Mouse (Mus musculus): Measurements from ENCODE around the gene Atad1. TPM values are rescaled to one million over a fixed set of nuclear protein-coding genes. Genes with fewer than 3 reads are reported as not detected.
"Not testable (repeated sequence)": the region's sequence is repeated elsewhere in the genome, so short reads cannot be mapped to it uniquely, and the experiment has no call there.

The Atad1 gene
- 10.7 and 12.5 TPM in 2 replicates for polyA plus RNA-seq (2011; ENCODE audit: insufficient read depth, insufficient read length, low replicate concordance, missing spikeins)

GRCm38 (mm10) chr19:32739686-32740085 lies at the start of gene Atad1:
Atad1 (minus strand) TSS chr19:32739786.
- Histone ChIP-seq H3K27ac (ENCODE audit: control insufficient read depth, insufficient read depth, low read depth, low read length, poor library complexity) (no peak within 1 kb of the TSS), H3K4me3 (replicated peaks; ENCODE audit: control insufficient read depth, low read depth, low read length) (no peak within 1 kb of the TSS), H3K4me1 (ENCODE audit: control insufficient read depth, insufficient read depth, low read length) (no peaks in the 10 kb centered on the region)
- no peak for TF ChIP-seq CTCF (IDR thresholded peaks at IDR 0.05; ENCODE audit: control insufficient read depth, insufficient read depth, low read length)
- no peak for TF ChIP-seq POLR2A (IDR thresholded peaks at IDR 0.05; ENCODE audit: borderline replicate concordance, control insufficient read depth, low read depth, low read length)
- 81% methylated on average over 4 of the region's 4 CpGs for WGBS

GRCm38 (mm10) chr19:32788016-32788415 lies 48.4 kb upstream of the Atad1 start:
- not testable (repeated sequence) for H3K4me3 ChIP-seq (replicated peaks; ENCODE audit: control insufficient read depth, low read depth, low read length); H3K27ac ChIP-seq (ENCODE audit: control insufficient read depth, insufficient read depth, low read depth, low read length, poor library complexity); H3K4me1 ChIP-seq (ENCODE audit: control insufficient read depth, insufficient read depth, low read length)
- 68% methylated on average over 3 of the region's 3 CpGs for WGBS

- not testable (repeated sequence) for H3K4me3 ChIP-seq (replicated peaks; ENCODE audit: control insufficient read depth, low read depth, low read length); H3K27ac ChIP-seq (ENCODE audit: control insufficient read depth, insufficient read depth, low read depth, low read length, poor library complexity); H3K4me1 ChIP-seq (ENCODE audit: control insufficient read depth, insufficient read depth, low read length)
- WGBS, result 20% methylated on average over 4 of the region's 4 CpGs
Observed at GRCm38 (mm10) chr19:32787388-32787787, 47.8 kb upstream of the Atad1 start.

- WGBS, result 77% methylated on average over 5 of the region's 5 CpGs
- Histone ChIP-seq H3K27ac (ENCODE audit: control insufficient read depth, insufficient read depth, low read depth, low read length, poor library complexity) (no peak overlapping the region), H3K4me1 (ENCODE audit: control insufficient read depth, insufficient read depth, low read length) (peaks cover 2% of the 10 kb centered on the region), H3K4me3 (replicated peaks; ENCODE audit: control insufficient read depth, low read depth, low read length) (no peak overlapping the region)
- TF ChIP-seq CTCF (IDR thresholded peaks at IDR 0.05; ENCODE audit: control insufficient read depth, insufficient read depth, low read length), result no peak
- TF ChIP-seq POLR2A (IDR thresholded peaks at IDR 0.05; ENCODE audit: borderline replicate concordance, control insufficient read depth, low read depth, low read length), result no peak
Observed at GRCm38 (mm10) chr19:32781305-32782071, 41.9 kb upstream of the Atad1 start.

- Histone ChIP-seq H3K4me3 (replicated peaks; ENCODE audit: control insufficient read depth, low read depth, low read length) (no peak overlapping the region), H3K27ac (ENCODE audit: control insufficient read depth, insufficient read depth, low read depth, low read length, poor library complexity) (no peak overlapping the region), H3K4me1 (ENCODE audit: control insufficient read depth, insufficient read depth, low read length) (no peaks in the 10 kb centered on the region; the same call in 1 of the 2 replicates)
- WGBS, result 22% methylated on average over 3 of the region's 3 CpGs
- no peak for TF ChIP-seq POLR2A (IDR thresholded peaks at IDR 0.05; ENCODE audit: borderline replicate concordance, control insufficient read depth, low read depth, low read length)
- TF ChIP-seq CTCF (IDR thresholded peaks at IDR 0.05; ENCODE audit: control insufficient read depth, insufficient read depth, low read length), result no peak
Observed at GRCm38 (mm10) chr19:32779131-32779530, 39.5 kb upstream of the Atad1 start.

GRCm38 (mm10) chr19:32778411-32778810 lies 38.8 kb upstream of the Atad1 start:
- TF ChIP-seq POLR2A (IDR thresholded peaks at IDR 0.05; ENCODE audit: borderline replicate concordance, control insufficient read depth, low read depth, low read length), result no peak
- H3K27ac ChIP-seq (ENCODE audit: control insufficient read depth, insufficient read depth, low read depth, low read length, poor library complexity), result no peak overlapping the region
- no peaks in the 10 kb centered on the region; the same call in 1 of the 2 replicates for H3K4me1 ChIP-seq (ENCODE audit: control insufficient read depth, insufficient read depth, low read length)
- 31% methylated on average over 2 of the region's 2 CpGs for WGBS
- H3K4me3 ChIP-seq (replicated peaks; ENCODE audit: control insufficient read depth, low read depth, low read length), result no peak overlapping the region

GRCm38 (mm10) chr19:32762493-32762892 lies 22.9 kb upstream of the Atad1 start:
- WGBS, result 7% methylated on average over 4 of the region's 4 CpGs
- TF ChIP-seq POLR2A (IDR thresholded peaks at IDR 0.05; ENCODE audit: borderline replicate concordance, control insufficient read depth, low read depth, low read length) (no peak), CTCF (IDR thresholded peaks at IDR 0.05; ENCODE audit: control insufficient read depth, insufficient read depth, low read length) (no peak)
- H3K4me1 ChIP-seq (ENCODE audit: control insufficient read depth, insufficient read depth, low read length), result no peaks in the 10 kb centered on the region; the same call in 1 of the 2 replicates
- no peak overlapping the region for H3K4me3 ChIP-seq (replicated peaks; ENCODE audit: control insufficient read depth, low read depth, low read length)
- H3K27ac ChIP-seq (ENCODE audit: control insufficient read depth, insufficient read depth, low read depth, low read length, poor library complexity), result no peak overlapping the region

DNA sequence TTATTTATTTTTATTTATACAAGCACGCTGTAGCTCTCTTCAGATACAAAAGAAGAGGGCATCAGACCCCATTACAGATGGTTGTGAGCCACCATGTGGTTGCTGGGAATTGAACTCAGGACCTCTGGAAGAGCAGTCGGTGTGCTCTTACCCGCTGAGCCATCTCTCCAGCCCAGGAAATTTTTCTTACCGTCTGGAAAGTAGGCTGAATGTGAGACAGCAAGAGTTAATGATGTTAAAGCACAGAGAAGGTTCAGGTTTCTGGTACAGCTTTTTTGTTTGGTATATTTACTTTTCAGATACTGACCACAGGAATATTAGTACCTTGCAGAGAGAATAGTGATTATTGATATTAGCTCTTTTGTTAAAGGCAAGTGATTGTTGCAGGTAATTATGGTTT lies 21.6 kb upstream of the Atad1 start:
- Histone ChIP-seq H3K4me3 (replicated peaks; ENCODE audit: control insufficient read depth, low read depth, low read length) (no peak overlapping the region), H3K4me1 (ENCODE audit: control insufficient read depth, insufficient read depth, low read length) (no peaks in the 10 kb centered on the region; the same call in 1 of the 2 replicates), H3K27ac (ENCODE audit: control insufficient read depth, insufficient read depth, low read depth, low read length, poor library complexity) (no peak overlapping the region)
- TF ChIP-seq POLR2A (IDR thresholded peaks at IDR 0.05; ENCODE audit: borderline replicate concordance, control insufficient read depth, low read depth, low read length) (no peak), CTCF (IDR thresholded peaks at IDR 0.05; ENCODE audit: control insufficient read depth, insufficient read depth, low read length) (no peak)
- whole genome bisulfite sequencing, result 68% methylated on average over 4 of the region's 4 CpGs

DNA sequence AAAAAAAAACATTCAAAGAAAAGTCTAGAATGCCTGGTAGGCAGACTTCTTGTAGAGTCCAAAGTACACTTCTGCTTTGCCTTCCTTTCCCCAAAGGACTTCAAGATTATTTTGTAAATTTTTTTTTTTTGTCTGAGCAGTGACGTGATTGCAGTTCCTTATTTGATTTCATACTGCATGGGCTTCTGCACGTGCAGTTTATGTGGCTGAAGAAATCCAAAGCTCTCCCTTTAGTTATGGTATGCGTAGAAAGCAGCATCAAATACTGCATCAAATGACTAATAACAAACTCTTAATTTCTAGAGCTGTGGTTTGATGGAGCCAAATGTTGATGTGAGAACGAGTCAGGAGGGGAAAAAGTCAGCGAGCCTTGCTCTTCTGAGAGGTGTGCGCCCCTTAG lies 20.9 kb upstream of the Atad1 start:
- H3K4me1 ChIP-seq (ENCODE audit: control insufficient read depth, insufficient read depth, low read length), result no peaks in the 10 kb centered on the region; the same call in 1 of the 2 replicates
- WGBS, result 7% methylated on average over 6 of the region's 6 CpGs
- H3K4me3 ChIP-seq (replicated peaks; ENCODE audit: control insufficient read depth, low read depth, low read length), result peak overlapping the region; percentile 27
- TF ChIP-seq POLR2A (IDR thresholded peaks at IDR 0.05; ENCODE audit: borderline replicate concordance, control insufficient read depth, low read depth, low read length) (no peak), CTCF (IDR thresholded peaks at IDR 0.05; ENCODE audit: control insufficient read depth, insufficient read depth, low read length) (no peak)
- no peak overlapping the region for H3K27ac ChIP-seq (ENCODE audit: control insufficient read depth, insufficient read depth, low read depth, low read length, poor library complexity)

Data from bone marrow, adult 2 months (tissue).